Mouse (Mus musculus): ENCODE measurements around the gene Msx1.

Msx1 gene

GRCm38 (mm10) chr5:37797251-37797650 lies 27.1 kb downstream of the Msx1 start:
- in situ Hi-C loops (cut with MboI; ENCODE audit: low sequenced_read_pairs) = no loop called here

GRCm38 (mm10) chr5:37796751-37797150 lies 27.6 kb downstream of the Msx1 start:
- in situ Hi-C loops (cut with MboI; ENCODE audit: low sequenced_read_pairs) = no loop called here

- in situ Hi-C loops (cut with MboI; ENCODE audit: low sequenced_read_pairs) = no loop called here
Observed at GRCm38 (mm10) chr5:37795691-37796090, 28.7 kb downstream of the Msx1 start.

GRCm38 (mm10) chr5:37792154-37792553 lies 32.2 kb downstream of the Msx1 start:
- in situ Hi-C loops (cut with MboI; ENCODE audit: low sequenced_read_pairs) = no loop called here

GRCm38 (mm10) chr5:37784847-37785391 lies 39.5 kb downstream of the Msx1 start:
- in situ Hi-C loops (cut with MboI; ENCODE audit: low sequenced_read_pairs) = no loop called here

GRCm38 (mm10) chr5:37783306-37783705 lies 41.1 kb downstream of the Msx1 start:
- in situ Hi-C loops (cut with MboI; ENCODE audit: low sequenced_read_pairs) = no loop called here

- in situ Hi-C loops (cut with MboI; ENCODE audit: low sequenced_read_pairs) = no loop called here
Observed at GRCm38 (mm10) chr5:37775681-37776080, 48.7 kb downstream of the Msx1 start.

- in situ Hi-C loops (cut with MboI; ENCODE audit: low sequenced_read_pairs) = no loop called here
Observed at GRCm38 (mm10) chr5:37774011-37774410, 50.4 kb downstream of the Msx1 start.

GRCm38 (mm10) chr5:37770870-37771269 lies 53.5 kb downstream of the Msx1 start:
- in situ Hi-C loops (cut with MboI; ENCODE audit: low sequenced_read_pairs) = no loop called here

All from CH12F3 (cell line).